ENCODE assay signal across 14 mouse cellular contexts in genomic region chr5:111151882-111152759, GRCm38 (mm10).
DNase-seq lines count a peak whose midpoint lies in the region; ATAC-seq and TF ChIP-seq lines count a peak whose summit lies in the region.
"Had no signal": no experiment of that assay in that cellular context is flagged by ENCODE, and none has a peak within 500 bp of the region (broad histone marks: within the 10 kb centered on the region; RNA-seq: fewer than 3 reads in every experiment).

No protein-coding gene starts in this region.

- ATAC-seq in kidney, postnatal 0 days (replicated peaks; ENCODE audit: low FRiP score, low read depth) = 0 out of 2 replicates have a peak, but pooled peaks have one; percentile 48
- no peak for ATAC-seq in midbrain, embryonic 16.5 days
- ATAC-seq: forebrain, embryonic 14.5 days had no signal

- no peak overlapping the region for H3K9ac ChIP-seq in kidney, postnatal 0 days (ENCODE audit: low read depth, low read length)
- peak overlapping the region; percentile 15 for H3K9ac ChIP-seq in midbrain, embryonic 16.5 days (ENCODE audit: low read depth, low read length)

- peaks cover 47% of the 10 kb centered on the region for H3K4me1 ChIP-seq in heart, embryonic 10.5 days
- H3K4me1 ChIP-seq in embryonic facial prominence, embryonic 10.5 days = peaks cover 74% of the 10 kb centered on the region
- H3K4me1 ChIP-seq in kidney, postnatal 0 days (replicated peaks; ENCODE audit: insufficient read depth, low read length) = peaks cover 26% of the 10 kb centered on the region
- peaks cover 20% of the 10 kb centered on the region for H3K4me1 ChIP-seq in midbrain, embryonic 16.5 days (ENCODE audit: control insufficient read depth, insufficient read depth, low read length)

- H3K36me3 ChIP-seq in heart, embryonic 10.5 days = no peaks in the 10 kb centered on the region; the same call in 1 of the 2 replicates
- no peaks in the 10 kb centered on the region for H3K36me3 ChIP-seq in embryonic facial prominence, embryonic 10.5 days (replicated peaks)
- H3K36me3 ChIP-seq in kidney, postnatal 0 days (ENCODE audit: insufficient read depth, low read length) = no peaks in the 10 kb centered on the region
- H3K36me3 ChIP-seq in midbrain, embryonic 16.5 days (ENCODE audit: control insufficient read depth, insufficient read depth, low read length) = no peaks in the 10 kb centered on the region

- 48% methylated on average over 19 of the region's 19 CpGs for WGBS in heart, embryonic 10.5 days
- 32% methylated on average over 19 of the region's 19 CpGs for whole genome bisulfite sequencing in embryonic facial prominence, embryonic 10.5 days
- 14% methylated on average over 19 of the region's 19 CpGs for WGBS in kidney, postnatal 0 days
- WGBS in midbrain, embryonic 16.5 days = 42% methylated on average over 19 of the region's 19 CpGs

- DNase-seq in heart, embryonic 10.5 days (ENCODE audit: low spot score) = no peak
- no peak for DNase-seq in heart, adult 9 months (ENCODE audit: low spot score in 2 of 2)
- DNase-seq in embryonic facial prominence, embryonic 10.5 days (ENCODE audit: low spot score) = peak; percentile 52
- DNase-seq in kidney, postnatal 0 days (ENCODE audit: low spot score) = peak; percentile 54
- no peak for DNase-seq in cerebellum, adult 18-20 months
- DNase-seq in gastrocnemius, postnatal 10 days = no peak
- DNase-seq in spleen, postnatal 10 days (ENCODE audit: low spot score in 2 of 2) = no peak
- DNase-seq: adrenal gland, adult 2 months; gastrocnemius, postnatal 36 days; heart, postnatal 36 days; lung, postnatal 4 days had no signal

- no peak for TF ChIP-seq CTCF in kidney, postnatal 0 days (IDR thresholded peaks at IDR 0.05; ENCODE audit: low read depth)

- no peak overlapping the region for H3K4me2 ChIP-seq in kidney, postnatal 0 days (ENCODE audit: low read length)
- H3K4me2 ChIP-seq in midbrain, embryonic 16.5 days (ENCODE audit: low read length) = no peak overlapping the region
- H3K4me2 ChIP-seq: liver, embryonic 11.5 days had no signal

- peak overlapping the region; percentile 10; the same call in 1 of the 2 replicates for H3K27ac ChIP-seq in heart, embryonic 10.5 days
- H3K27ac ChIP-seq in embryonic facial prominence, embryonic 10.5 days (replicated peaks) = peak overlapping the region; percentile 58
- peak overlapping the region; percentile 47 for H3K27ac ChIP-seq in kidney, postnatal 0 days
- 0 out of 2 replicates have a peak overlapping the region, but pooled peaks have one; percentile 5 for H3K27ac ChIP-seq in midbrain, embryonic 16.5 days (ENCODE audit: low read length)

- H3K9me3 ChIP-seq in heart, embryonic 10.5 days = no peaks in the 10 kb centered on the region
- H3K9me3 ChIP-seq in embryonic facial prominence, embryonic 10.5 days = no peaks in the 10 kb centered on the region
- H3K9me3 ChIP-seq in kidney, postnatal 0 days (replicated peaks; ENCODE audit: low read length) = no peaks in the 10 kb centered on the region
- no peaks in the 10 kb centered on the region for H3K9me3 ChIP-seq in midbrain, embryonic 16.5 days (replicated peaks; ENCODE audit: control insufficient read depth, low read length, poor library complexity, severe bottlenecking)

- no peak overlapping the region for H3K4me3 ChIP-seq in heart, embryonic 10.5 days
- no peak overlapping the region for H3K4me3 ChIP-seq in embryonic facial prominence, embryonic 10.5 days
- H3K4me3 ChIP-seq in kidney, postnatal 0 days (replicated peaks; ENCODE audit: low read depth, low read length) = no peak overlapping the region
- H3K4me3 ChIP-seq in midbrain, embryonic 16.5 days (ENCODE audit: low read depth, low read length) = no peak overlapping the region

- 0 out of 2 replicates have a peak, but pooled peaks cover 3% of the 10 kb centered on the region for H3K27me3 ChIP-seq in heart, embryonic 10.5 days (ENCODE audit: insufficient read depth, poor library complexity, severe bottlenecking)
- H3K27me3 ChIP-seq in embryonic facial prominence, embryonic 10.5 days (replicated peaks; ENCODE audit: low read depth, poor library complexity, severe bottlenecking) = no peaks in the 10 kb centered on the region
- H3K27me3 ChIP-seq in kidney, postnatal 0 days (ENCODE audit: insufficient read depth, low read length) = no peaks in the 10 kb centered on the region
- no peaks in the 10 kb centered on the region for H3K27me3 ChIP-seq in midbrain, embryonic 16.5 days (ENCODE audit: control insufficient read depth, insufficient read depth, low read depth, low read length)

Comparison
In these comparisons a context has a peak if more than half of its experiments do, and no peak if none do; other contexts are left out.
1. DNase-seq: peak in embryonic facial prominence, embryonic 10.5 days (single experiment) and kidney, postnatal 0 days (single experiment); none in heart, embryonic 10.5 days (single experiment), heart, adult 9 months (0 of 2), cerebellum, adult 18-20 months (0 of 2), gastrocnemius, postnatal 10 days (single experiment) and spleen, postnatal 10 days (0 of 2).
2. H3K27ac ChIP-seq: peak in every context shown above with its lines; median percentile 58 in embryonic facial prominence, embryonic 10.5 days; 47 in kidney, postnatal 0 days; 10 in heart, embryonic 10.5 days; 5 in midbrain, embryonic 16.5 days.